Mouse (Mus musculus) adrenal gland, postnatal 4 days (tissue): ENCODE measurements around the gene Taf8. TPM values are rescaled to one million over a fixed set of nuclear protein-coding genes. Genes with fewer than 3 reads are reported as not detected.

Experiments used
- DNase-seq, 2 experiments: peaks; one replicate each; pipeline ENCODE4 v3.0.0; 2021 to 2022; ENCODE audit warnings: low spot score in 2 of 2, mixed read lengths in 2 of 2
- total RNA-seq, 2 experiments: library from RNA; stranded (reverse); gene quantifications; 2 replicates each; pipeline ENCODE4 v1.2.3; 2021

Gene Taf8
- total RNA-seq, 2 experiments from 2014 or later: 31.7 to 38.1 TPM

- no peak for DNase-seq
Observed at GRCm38 (mm10) chr17:47462209-47462608, 39.9 kb downstream of the Taf8 start.

GRCm38 (mm10) chr17:47461688-47462087 is 40.4 kb downstream of the Taf8 start:
- no peak for DNase-seq

- DNase-seq: no peak
Observed at GRCm38 (mm10) chr17:47459341-47459919, 42.7 kb downstream of the Taf8 start.

GRCm38 (mm10) chr17:47458936-47459335 is 43.2 kb downstream of the Taf8 start:
- no peak for DNase-seq

- DNase-seq: no peak
Observed at GRCm38 (mm10) chr17:47458310-47458709, 43.8 kb downstream of the Taf8 start.

GRCm38 (mm10) chr17:47454675-47455074 is 47.4 kb downstream of the Taf8 start:
- no peak for DNase-seq

GRCm38 (mm10) chr17:47452886-47453285 is 49.2 kb downstream of the Taf8 start:
- no peak for DNase-seq

- DNase-seq: no peak
Observed at GRCm38 (mm10) chr17:47450880-47451565, 51.1 kb downstream of the Taf8 start.

GRCm38 (mm10) chr17:47450239-47450638 is 51.9 kb downstream of the Taf8 start:
- no peak for DNase-seq

- no peak for DNase-seq
Observed at GRCm38 (mm10) chr17:47449432-47449831, 52.7 kb downstream of the Taf8 start.

GRCm38 (mm10) chr17:47448523-47449372 is 53.3 kb downstream of the Taf8 start:
- DNase-seq: no peak

- no peak for DNase-seq
Observed at GRCm38 (mm10) chr17:47446561-47446960, 55.5 kb downstream of the Taf8 start.

GRCm38 (mm10) chr17:47446025-47446424 is 56.1 kb downstream of the Taf8 start:
- no peak for DNase-seq

- DNase-seq: no peak
Observed at GRCm38 (mm10) chr17:47445518-47445917, 56.6 kb downstream of the Taf8 start.

GRCm38 (mm10) chr17:47444113-47444512 is 58.0 kb downstream of the Taf8 start:
- DNase-seq: no peak

GRCm38 (mm10) chr17:47442271-47442670 is 59.8 kb downstream of the Taf8 start:
- DNase-seq: no peak

GRCm38 (mm10) chr17:47441296-47442051 is 60.6 kb downstream of the Taf8 start:
- no peak for DNase-seq

GRCm38 (mm10) chr17:47440359-47440890 is 61.7 kb downstream of the Taf8 start:
- no peak for DNase-seq

GRCm38 (mm10) chr17:47439396-47440028 is 62.6 kb downstream of the Taf8 start:
- no peak for DNase-seq

GRCm38 (mm10) chr17:47438611-47439010 is 63.5 kb downstream of the Taf8 start:
- DNase-seq: no peak
